Mouse (Mus musculus): ENCODE data around the gene Ccdc30.
A peak's percentile ranks its signal among the peaks of the same experiment; 100 is the strongest.

DNA sequence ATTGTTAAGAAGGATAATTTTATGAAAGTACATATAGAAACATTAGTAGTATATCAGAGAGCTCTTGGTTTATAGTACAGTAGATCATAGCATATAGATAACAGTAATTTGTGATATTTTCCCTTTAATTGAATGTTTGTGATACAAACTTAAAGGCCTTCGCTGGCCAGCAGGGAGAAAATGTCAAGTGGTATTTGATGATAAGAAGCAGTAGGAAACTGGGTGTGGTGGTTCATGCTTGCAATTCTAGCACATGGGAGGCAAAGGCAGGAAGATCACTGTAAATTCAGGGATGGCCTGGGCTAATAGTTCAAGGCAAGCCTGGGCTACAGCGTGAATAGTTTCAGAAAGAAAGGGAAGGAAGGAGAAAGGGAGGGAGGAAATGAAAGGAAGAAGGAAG is 9.8 kb upstream of the Ccdc30 start:
- TF ChIP-seq RAD21 (IDR thresholded peaks at IDR 0.05; ENCODE audit: low read depth, low read length) (no peak), CTCF (IDR thresholded peaks at IDR 0.05 in 2 of 3, conservative IDR thresholded peaks at IDR 0.05 in 1 of 3; ENCODE audit: control insufficient read depth in 1 of 3, insufficient read depth in 1 of 3, low read depth in 2 of 3, low read length in 3 of 3, poor library complexity in 1 of 3, severe bottlenecking in 1 of 3) (no peak), EP300 (IDR thresholded peaks at IDR 0.05; ENCODE audit: low read depth in 1 of 2, low read length in 2 of 2) (peak in 1 of 2 experiments; percentile 10; a peak in 2 of 4 replicates), ETS1 (IDR thresholded peaks at IDR 0.05; ENCODE audit: low read depth, low read length) (no peak), POLR2AphosphoS2 (IDR thresholded peaks at IDR 0.05; ENCODE audit: low read length) (no peak), MXI1 (IDR thresholded peaks at IDR 0.05; ENCODE audit: low read depth, low read length) (no peak), TCF12 (IDR thresholded peaks at IDR 0.05; ENCODE audit: low read depth, low read length) (no peak), BHLHE40 (IDR thresholded peaks at IDR 0.05; ENCODE audit: borderline replicate concordance, low read depth, low read length) (no peak), MAX (IDR thresholded peaks at IDR 0.05; ENCODE audit: low read length) (no peak), POLR2A (IDR thresholded peaks at IDR 0.05; ENCODE audit: control insufficient read depth in 1 of 2, insufficient read depth in 1 of 2, low read depth in 1 of 2, low read length in 2 of 2, poor library complexity in 1 of 2) (no peak), E2F4 (IDR thresholded peaks at IDR 0.05; ENCODE audit: borderline replicate concordance, low read depth, low read length) (no peak), TAL1 (IDR thresholded peaks at IDR 0.05; ENCODE audit: low read length) (0 out of 2 replicates have a peak, but pooled peaks have one; percentile 9)
